Mouse (Mus musculus): ENCODE measurements around the gene AC134908.4. TPM values are rescaled to one million over a fixed set of nuclear protein-coding genes. Genes with fewer than 3 reads are reported as not detected.

The AC134908.4 gene
- polyA plus RNA-seq (2012; rRNA removed) = 0.23 TPM in 1 of 2 replicates, not detected in the other

DNA sequence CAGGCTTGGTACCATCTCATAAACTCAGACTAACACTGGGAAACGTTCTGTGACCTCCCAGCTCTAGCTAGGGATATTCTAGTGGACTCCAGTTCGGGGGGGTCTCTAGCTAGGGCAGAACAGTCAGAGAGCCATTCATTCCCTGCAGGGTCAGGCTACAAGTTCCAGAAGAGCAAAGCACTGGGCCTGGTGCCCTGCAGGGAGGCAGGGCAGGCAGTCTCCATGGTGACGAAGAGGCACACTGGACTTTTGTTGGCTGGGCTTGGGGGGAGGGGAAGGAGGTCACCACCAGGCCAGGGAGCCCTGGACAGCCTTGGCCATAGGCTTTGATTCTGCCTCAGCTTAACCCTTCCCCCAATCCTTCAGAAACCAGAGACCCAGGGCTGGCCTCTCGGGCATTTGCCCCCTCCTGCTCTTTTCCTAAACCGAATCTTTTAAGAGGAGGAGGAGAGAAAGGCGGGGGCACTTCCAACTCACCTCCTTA is at the start of gene AC134908.4:
Gene AC134908.4 (minus strand): TSS at position 51 of the 484 bp plus-strand sequence.
- DNase-seq (ENCODE audit: low read depth) = no peak

DNA sequence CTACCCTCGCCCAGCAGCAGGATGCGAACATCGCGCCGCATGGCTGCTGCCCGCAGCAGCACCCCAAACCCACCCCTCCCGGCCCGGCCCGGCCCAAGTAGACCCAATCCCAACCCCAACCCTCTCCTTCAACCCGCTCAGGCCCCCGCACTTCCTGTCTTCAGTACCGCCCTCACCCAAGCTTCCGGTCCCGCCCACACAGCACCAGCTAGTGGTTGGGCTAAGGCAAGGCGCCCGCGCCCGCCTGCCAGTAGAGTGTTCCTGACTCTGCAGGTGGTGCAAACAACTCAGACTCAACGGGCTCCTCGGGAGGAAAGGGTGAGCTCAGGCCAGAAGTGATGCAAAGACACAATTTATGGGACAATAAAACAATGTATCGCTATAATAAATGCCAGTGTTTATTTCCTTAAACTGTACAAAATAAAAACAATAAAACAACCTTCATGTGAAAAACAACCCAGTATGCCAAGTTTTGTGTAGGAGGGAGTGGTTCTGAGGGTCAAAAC is 49.0 kb upstream of the AC134908.4 start, which contains the start of gene Rhot2:
Gene Rhot2 (minus strand): TSS at position 456 of the 506 bp plus-strand sequence.
- DNase-seq (ENCODE audit: low read depth) = no peak

DNA sequence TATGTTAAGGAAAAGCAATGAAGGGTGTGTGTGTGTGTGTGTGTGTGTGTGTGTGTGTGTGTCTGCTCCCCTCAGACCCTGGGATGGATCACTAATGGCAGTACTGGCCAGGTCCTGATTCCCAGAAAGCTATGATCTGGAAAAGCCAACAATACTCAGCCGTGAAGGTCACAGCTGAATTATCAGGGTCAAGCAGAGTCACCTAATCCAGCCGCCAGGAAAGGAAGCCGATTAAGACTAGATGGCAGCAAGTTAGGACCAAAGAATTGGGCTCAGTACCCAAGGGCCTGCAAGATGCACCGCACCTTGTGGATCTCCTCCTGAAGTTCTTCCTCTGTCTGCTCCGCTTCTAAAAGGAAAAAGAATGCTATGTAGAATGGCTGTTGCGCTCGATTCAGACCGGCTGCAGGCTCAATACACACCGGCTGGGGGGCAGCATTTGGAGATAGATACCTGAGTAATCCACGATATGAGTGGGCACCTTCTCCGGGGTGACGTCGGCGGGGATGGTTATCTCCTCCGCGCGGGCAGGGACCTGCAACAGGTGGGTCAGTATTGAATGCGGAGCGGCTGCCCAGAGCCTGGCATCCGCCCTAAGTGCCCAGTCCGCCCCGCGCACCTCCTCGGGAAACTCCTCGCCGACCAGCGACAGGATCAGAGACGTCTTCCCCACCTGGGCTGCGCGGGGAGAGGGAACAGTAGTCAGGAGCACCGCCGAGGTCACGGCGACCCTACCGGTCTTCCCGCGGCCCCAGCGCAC is 48.4 kb upstream of the AC134908.4 start:
- no peak for DNase-seq (ENCODE audit: low read depth)

DNA sequence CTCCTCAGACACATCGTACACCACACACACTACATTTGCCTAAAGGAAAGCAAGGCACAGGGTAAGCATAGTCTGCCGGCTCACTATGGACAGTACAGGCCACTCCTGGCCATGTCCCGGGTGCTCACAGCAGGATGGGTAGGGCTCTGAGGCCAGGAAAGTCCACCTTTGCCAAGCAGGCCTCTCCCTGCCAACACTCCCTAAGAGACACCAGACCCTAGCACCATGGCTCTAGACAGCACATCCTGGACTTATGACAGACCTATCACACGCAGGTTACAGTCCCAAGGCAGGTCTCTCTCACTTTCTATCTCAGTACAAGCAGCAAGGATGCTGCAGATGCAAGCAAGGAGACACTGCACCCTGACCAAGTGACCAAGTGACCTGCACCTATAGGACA is 47.7 kb upstream of the AC134908.4 start:
- DNase-seq (ENCODE audit: low read depth) = no peak

DNA sequence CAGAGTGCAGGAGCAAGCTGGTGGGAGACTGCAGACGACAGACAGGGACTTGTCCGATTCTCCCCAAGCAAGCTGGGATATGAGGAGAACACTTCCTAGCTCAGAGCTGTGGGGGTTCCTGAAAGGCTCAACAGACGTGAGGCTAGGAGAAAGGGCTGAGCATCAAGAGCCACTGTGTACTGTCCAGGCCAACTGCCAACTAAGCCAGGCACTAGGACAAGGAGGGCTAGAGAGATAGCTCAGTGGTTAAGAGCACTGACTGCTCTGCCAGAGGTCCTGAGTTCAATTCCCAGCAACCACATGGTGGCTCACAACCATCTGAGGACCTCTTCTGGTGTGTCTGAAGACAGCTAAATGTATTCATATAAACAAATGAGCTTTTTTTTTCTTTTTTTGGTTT is 47.0 kb upstream of the AC134908.4 start:
- DNase-seq (ENCODE audit: low read depth) = no peak

DNA sequence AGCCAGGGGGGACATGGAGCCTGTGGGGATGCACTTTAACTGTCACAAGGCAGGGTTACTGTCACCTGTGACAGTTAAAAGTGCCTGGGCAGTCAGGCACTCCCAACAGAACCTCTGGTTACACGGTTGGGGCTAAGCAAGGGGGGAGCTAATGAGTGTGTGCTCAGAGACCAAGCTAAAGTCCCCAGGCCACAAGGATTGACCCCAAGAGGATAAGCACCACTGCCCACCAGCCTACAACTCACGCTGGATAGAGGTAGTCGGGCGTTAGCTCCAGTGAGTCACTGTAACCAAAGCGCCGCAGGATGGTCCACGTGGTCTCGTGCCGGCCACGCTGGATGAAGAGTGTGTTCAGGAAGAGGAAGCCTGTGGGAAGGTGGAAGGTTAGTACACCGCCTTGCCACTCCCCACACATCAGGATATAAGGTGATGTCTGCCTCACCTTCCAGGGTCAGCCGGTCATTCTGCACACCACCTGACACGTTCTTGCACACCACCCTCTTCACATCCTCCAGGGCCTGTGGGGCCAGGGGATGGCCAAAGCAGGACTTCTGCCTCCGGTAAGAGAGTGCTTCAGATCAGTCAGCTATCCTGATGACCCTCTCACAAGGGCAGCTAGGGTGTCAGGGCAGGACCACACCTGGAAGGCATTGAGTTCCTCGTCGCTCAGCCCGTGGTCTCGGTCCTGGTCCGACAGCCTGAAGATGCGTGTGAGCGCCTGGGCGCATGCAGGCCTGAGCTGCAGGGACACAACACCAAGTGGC is 45.8 kb upstream of the AC134908.4 start, which contains the start of gene Gm20683:
Gene Gm20683 (minus strand): TSS at position 647 of the 764 bp plus-strand sequence.
- no peak for DNase-seq (ENCODE audit: low read depth)

DNA sequence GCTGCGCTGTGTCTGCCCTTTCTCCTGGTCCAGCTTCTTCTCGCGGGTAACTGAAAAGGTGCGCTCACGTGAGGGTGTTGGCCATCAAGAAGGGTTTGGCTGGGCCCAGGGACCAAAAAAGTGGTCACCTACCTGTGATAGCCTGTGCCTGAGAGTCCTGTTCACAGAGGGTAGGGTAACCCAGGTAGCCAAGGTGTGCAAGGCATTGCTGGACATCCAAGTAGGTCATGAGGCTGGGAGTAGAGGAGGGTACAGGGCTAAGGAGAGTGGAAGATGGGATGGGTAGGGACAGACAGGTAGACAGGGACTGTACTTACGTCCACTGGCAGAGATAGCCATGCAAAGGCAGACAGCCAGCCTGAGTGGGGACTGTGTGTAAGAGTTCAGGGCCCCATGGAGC is 45.1 kb upstream of the AC134908.4 start:
- DNase-seq (ENCODE audit: low read depth) = no peak

DNA sequence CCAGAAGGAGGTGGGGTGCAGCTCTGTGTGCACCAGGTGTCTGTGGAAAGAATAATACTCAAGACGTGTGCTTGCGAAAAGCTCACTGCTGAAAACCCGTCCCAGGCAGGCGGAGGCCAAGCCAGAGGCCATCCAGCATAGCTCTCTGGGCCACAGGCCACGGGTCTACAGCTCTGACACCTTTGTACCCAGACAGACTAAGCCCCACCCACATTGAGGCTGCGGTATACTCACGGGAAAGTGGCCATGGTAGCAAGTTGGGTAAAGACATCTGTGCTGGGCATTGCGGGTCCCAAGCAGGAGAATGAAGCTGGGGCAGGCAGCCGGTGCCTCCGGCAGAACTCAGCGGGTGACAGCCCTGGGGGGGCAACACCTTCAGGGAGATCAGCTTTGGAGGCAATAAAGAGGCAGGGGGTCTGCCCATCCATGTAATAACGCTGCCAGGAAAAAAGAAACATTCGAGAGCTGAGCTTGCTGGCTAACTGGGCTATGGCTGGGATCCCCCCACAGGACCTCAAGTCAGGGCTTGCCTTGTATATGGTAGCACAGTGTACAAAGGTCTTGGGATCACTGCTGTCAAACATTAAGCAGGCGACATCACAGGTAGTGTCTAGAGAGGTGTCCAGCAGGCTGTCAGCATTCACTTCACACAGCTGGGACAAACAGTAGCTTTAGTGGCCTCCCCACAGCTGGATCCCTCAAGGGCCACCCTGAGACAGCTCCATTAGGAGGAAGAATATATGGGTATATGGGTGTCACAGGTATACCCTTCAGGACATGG is 44.2 kb upstream of the AC134908.4 start:
- DNase-seq (ENCODE audit: low read depth) = no peak

DNA sequence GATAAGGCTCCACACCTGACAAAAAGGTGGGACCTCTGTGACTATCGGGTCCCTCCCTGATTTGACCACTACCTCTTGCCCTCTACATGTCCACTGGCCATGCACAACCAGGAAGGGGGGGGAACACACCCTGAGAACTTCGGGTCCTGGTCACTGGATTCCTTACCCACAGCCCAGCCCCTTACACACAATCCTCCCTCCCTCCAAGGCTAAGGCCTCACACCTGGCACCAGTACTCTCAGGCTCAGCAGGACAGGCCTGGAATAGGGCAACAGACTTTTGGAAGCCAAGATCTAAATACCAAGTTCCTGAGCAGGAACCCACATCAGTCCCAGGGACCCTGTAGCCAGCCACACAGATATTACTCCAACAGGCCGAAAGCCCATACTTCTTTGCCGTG is 43.4 kb upstream of the AC134908.4 start:
- no peak for DNase-seq (ENCODE audit: low read depth)

DNA sequence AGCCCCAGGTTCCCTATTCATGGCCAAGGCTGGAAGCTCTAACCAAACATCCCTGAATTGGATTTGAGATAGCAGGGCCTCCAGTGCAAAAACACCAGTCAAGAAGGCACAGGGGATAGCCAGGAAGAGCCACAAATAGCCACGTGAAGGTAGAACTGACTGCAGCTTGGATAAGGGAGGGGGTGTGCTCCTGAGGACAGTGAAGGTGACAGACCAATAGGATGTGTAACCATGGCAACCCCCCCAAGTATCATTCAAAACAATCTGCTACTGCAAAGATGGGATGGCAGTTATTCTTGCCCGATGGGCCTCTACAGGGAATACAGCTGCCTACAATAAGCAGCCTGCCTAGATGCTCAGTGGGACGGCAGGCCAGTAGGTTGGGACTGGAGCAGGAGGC is 42.1 kb upstream of the AC134908.4 start:
- DNase-seq (ENCODE audit: low read depth) = no peak

DNA sequence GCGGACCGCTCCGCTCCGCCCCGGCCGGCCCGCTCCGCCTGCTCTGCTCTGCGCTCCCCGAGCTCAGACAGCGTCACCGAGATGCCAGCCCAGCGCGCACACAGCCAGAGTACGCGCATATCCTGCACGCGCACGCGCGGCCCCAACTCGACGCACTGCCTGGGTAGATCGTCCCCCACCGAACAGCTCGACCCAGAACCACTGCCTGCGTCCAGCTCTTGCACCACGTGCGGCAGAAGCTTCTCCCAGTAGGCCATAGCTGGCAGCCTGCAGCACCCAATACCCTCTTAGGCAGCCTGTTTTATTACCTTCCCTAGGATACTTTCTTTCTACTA is 41.6 kb upstream of the AC134908.4 start, which contains the start of gene Rhbdl1:
Gene Rhbdl1 (minus strand): TSS at position 220 of the 335 bp plus-strand sequence.
- DNase-seq (ENCODE audit: low read depth) = no peak

DNA sequence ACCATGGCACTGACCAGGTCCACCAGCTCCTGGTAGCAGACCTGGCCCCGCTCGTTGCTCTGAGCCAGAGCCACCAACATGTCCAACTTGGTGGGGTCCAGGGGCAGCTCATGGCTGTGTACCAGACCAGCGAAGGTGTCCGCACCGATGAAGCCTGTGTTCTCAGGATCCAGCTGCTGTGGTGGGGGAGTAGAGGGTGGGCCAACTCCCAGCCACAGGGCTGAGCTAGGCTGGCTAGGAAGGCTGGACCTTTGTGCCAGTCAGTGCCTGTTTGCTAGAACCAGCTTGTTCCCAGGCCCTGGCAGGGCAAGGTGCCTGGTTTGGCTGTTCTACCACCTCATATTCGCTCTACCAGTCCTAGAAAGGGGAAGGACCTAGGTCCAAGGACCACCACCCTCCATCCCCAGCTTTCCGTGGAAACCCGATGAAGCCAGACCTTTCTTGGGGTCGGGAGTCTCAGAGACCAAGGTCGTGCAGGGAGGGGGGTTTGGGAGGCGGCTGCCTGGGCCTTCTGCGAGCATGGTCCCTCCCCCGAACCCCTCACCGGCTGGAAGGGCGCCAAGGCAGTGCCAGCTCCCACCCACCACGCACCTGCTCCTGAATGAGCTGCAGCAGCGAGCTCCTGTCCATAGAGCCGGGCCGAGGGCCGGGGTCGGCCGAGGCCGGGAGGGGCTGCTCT is 41.1 kb upstream of the AC134908.4 start:
- DNase-seq (ENCODE audit: low read depth) = no peak

DNA sequence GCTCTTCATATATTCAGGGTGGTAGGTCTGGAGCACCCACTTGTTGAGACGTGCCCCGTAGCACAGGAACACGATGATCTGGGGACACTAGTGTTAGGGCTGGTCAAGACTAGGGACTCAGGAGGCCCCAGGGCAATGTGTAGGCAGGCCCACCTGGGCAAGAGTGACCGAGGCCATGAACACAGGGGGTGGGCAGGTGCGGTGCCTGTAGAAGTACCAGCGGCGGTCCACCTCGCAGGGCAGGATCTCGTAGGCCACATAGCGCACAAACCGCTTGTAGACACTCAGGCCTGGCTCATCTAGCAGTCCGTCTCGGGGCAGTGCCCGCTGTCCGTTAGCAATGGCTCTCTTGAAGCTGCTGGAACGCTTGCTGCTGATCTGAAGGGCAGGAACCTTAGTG is 40.4 kb upstream of the AC134908.4 start:
- DNase-seq (ENCODE audit: low read depth) = no peak

DNA sequence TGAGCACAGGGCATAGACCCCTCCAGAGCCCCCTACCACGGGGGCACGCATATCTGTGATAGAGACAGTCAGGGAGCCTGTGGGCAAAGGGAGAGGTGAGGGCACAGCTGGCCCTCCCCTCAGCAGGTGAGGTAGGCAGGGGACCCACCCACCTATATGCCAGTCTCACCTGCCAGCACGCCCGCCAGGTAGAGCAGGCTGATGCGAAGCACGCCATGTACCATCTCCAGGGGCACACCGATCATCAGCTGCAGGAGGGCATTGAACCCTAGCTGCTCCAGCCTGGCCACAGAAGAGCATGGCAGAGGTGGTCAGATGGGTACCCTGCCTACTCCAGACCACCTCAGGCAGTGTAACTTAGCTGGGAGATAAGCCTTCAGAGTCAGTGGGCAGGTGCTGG is 39.8 kb upstream of the AC134908.4 start:
- no peak for DNase-seq (ENCODE audit: low read depth)

DNA sequence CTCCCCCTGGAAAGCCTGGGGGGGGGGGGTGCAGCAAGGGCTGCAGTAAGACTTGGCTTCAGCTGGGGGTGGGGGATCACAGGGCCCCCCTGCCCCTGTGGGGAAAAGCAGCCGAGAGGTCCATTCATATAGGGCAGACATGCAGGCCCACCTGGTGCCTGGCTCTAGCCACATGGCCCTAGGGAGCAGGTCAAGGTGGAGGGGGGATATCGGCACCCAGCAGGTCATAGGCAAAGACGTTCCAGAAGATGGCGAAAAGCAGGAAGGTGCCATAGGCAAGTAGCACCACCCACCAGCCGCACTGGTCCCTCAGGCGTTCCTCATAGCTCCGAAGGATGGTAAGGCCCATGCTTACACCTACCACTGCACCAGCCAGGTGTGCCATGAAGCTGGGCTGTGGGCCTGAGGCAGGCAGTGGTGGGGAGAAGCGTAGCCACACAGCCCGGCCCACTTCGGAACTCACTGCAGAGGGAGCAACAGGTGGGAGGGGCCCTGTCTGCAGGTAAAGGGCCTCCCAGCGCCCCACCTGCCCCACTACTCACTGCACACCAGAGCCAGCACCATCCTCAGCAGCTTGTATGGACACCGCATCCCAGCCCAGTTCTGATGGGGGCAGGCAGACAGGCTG is 39.2 kb upstream of the AC134908.4 start:
- DNase-seq (ENCODE audit: low read depth) = no peak

DNA sequence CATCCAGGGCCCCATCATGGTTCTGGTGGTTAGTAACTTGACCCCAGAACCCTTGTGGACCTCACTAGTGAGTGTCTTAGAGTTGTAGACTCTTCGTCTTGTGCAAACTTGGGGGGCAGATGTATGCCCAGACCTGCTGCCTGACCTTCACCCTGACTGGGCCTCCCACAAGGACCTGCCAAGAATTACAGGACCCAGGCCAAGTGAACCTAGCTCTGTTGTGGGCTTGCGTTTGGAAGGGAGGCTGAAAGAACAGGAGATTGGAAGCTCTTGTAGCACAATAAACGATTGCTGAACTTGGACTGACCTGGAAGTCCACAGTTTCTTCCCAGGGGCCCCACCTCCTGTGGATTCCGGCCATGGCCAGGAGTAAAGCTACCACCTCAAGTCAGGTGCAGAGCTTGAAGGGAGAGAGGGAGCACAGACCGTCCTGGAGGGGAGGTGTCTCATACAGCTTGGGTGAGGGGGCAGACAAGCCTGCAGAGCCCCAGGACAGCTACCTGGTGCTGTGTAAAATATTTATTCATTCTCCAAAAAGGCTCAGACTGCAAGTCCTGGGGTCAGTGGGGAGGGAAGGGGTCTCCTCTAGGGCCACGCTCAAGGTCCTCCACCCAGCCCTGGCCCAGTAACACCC is 38.6 kb upstream of the AC134908.4 start:
- DNase-seq (ENCODE audit: low read depth) = no peak

DNA sequence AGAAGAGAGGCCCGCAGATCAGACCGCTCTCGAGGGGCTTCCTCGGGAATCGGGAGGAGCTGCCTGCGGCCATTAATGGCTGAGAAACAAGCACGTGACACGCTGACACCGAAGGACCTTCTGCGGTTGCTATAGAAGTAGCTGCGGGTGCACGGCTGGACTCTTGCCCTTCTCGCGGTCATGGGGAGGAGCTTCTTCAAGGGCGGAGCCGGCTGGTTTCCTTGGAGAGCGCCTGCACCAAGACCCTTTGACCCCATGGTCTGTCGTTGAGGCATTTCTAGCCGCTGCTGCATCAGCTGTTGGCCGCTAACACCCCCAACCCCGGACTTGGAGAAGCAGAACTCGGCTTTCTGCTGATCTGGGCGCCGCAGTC is 37.8 kb upstream of the AC134908.4 start, which contains the start of gene Stub1:
Gene Stub1 (minus strand): TSS at position 114 of the 373 bp plus-strand sequence.
- no peak for DNase-seq (ENCODE audit: low read depth)

DNA sequence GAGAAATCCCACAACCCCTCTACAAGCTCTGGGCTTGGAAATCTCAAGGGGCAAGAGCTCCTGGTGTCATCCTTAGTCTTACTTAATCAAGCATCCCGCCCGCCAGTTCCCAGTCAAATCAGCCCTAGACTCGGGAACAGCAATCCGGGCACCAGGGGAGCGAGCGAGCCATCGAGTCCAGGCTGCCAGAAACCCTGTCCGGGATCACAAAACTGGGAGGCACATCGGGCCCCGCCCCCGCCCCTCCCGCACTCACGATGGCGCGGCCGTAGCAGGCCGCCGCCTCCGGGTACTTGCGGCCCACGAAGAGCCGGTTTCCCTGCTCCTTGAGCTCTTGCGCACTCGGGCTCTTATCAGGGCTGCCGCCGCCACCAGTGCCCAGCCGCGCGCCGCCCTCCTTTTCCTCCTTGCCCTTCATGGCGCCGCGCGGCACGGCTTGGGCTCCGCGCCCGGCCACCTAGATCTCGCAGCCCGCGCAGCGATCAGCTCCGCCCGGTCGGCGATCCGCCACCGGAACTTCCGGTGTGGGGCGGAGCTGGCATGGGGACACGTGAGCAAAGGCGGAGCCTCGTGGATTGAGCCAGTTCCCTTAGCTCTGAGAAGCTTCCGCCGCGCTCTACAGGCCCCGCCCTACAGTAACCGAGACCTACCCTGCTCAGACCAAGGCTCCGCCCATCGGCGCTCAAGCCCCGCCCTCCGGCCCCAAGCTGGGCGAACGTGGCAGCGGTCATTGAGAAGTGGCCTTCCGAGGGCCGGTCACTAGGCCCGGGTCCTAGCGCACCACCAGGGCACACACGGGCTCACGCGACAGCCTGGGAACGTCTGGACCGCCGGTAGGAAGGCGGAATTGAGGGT is 37.2 kb upstream of the AC134908.4 start:
- no peak for DNase-seq (ENCODE audit: low read depth)

Measured in gonadal fat pad, adult 2 months (tissue).